Mouse (Mus musculus) CD4-positive, CD25-positive, alpha-beta regulatory T cell, adult 4 months (primary cell): ENCODE results near the gene Ppp3ca. TPM values are rescaled to one million over a fixed set of nuclear protein-coding genes. Genes with fewer than 3 reads are reported as not detected.
"Not testable (repeated sequence)": the region's sequence is repeated elsewhere in the genome, so short reads cannot be mapped to it uniquely, and the experiment has no call there.

Source experiments
- ATAC-seq: one replicate; pipeline ENCODE4 v1.8.0; 2017
- polyA plus RNA-seq, 2 experiments: library from polyadenylated mRNA; unstranded; fragments of 100-300 nt; shearing (Covaris generic); gene quantifications; one replicate each; pipeline ENCODE4 v1.2.1; 2017

Gene Ppp3ca
- polyA plus RNA-seq, 2 experiments from 2014 or later, result 17.9 to 31.8 TPM

DNA sequence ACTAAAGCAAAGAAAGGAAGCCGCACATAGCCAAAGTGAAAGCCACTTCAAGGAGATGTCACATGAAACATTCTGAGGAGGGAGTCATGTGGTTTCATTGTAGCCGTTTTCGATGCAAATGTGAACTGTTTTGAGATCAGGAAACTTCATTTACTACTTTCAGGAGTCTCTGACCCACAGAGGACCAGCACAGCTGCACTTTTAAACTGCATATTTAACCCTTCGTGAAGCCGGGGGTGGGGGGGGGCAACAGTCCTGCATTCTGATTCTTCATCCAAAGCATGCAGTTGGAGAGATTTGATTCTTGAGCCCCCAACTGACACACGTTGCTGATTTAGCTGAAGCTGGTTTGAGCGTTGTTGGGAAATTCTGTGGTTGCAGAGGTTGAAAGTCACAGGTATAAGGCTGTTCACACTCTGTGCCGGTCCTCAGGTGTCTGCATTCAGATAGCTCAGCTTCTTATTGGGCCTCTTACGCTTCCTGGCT lies 18.2 kb downstream of the Ppp3ca start:
- ATAC-seq, result peak; percentile 94

DNA sequence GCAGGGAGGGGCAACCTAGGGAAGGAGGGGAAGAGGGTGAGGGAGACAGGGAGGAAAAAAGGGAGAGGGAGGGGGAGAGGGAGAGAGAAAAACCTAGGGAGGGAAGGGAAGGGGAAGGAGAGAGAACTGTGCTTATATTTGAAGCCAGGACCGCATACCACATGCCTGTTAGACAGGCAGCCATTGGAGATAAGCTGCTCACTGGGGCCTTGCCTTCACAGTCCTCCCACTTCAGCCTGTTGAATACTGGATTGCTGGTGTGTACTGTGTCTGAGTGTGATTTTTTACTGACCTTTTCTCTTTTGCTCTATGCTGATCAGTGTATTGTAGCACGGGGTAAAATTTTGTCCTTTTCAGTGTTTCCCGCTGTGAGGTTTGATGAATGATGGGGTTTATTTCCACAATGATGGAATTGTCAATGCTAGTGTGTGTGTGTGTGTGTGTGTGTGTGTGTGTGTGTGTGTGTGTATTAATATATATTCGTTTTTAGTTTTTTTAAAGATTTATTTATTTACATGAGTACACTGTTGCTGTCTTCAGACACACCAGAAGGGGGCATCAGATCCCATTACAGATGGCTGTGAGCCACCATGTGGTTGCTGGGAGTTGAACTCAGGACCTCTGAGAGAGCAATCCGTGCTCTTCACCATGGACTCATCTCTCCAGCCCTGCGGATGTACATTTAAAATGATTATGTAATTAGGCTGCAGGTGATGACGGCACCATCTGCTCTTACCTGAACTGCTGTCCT lies 20.0 kb downstream of the Ppp3ca start:
- no peak for ATAC-seq

DNA sequence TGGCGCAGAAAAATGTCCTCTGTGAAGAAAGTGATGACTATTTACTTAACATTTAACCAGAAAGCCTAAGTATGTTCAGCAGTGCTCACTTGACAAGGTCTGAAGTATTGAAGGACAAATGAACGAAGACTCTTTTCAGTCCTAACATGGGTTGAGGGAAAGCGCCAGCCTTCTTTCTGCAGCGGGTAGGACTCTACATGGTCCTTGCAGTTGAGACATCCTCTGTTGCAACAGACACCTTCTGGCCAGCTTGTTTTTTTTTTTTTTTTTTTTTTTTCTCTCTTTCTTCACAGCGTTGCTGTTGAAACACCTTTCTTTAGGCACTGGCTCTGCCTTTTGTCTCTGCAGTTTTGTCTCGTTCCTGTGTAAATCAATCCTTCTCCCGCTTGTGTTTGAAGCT lies 22.1 kb downstream of the Ppp3ca start:
- no peak for ATAC-seq

DNA sequence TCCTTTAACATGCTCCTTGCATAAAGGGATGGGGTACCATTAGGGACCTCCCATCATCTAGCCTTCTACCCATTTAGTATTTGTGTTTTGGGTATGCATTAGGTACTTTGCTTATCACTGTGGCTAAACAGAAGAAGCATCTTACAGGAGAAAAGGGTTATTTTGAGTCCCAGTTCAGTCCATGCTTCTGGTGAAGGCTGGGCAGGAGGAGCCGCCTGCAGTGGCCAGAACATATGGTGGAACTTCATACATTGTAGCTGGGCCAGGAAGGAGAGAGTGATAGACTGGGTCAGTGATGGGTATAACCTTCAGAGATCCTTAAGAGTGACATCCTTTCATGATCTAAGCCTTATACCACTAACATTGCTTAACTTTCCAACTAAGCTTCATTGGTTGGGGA lies 23.6 kb downstream of the Ppp3ca start:
- no peak for ATAC-seq

DNA sequence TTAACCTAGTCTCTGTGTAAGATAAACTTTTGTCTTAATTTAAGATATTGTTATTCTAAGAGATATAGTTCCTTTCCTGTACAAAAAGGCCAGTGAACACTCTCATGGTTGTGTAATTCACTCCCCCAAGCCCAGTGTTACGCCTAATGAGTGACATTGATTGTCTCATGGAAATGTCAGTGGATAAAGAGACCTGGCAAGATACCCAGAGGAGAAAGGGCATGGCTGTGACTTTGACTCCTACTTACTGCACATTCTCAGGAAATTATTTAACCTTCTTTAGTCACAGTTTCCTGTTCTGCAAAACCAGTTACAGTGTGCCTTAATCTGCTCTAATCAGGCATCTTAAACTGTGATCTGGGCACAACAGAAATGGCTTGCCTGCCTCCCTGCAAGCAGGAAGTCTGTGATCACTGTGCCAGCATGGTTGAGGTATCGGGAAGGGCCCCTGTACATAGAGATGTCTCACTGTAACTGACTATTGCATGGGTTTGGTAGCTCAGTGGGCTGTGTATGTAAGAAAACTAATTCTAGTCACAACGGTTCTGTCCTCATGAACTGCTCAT lies 27.8 kb downstream of the Ppp3ca start:
- peak; percentile 75 for ATAC-seq

DNA sequence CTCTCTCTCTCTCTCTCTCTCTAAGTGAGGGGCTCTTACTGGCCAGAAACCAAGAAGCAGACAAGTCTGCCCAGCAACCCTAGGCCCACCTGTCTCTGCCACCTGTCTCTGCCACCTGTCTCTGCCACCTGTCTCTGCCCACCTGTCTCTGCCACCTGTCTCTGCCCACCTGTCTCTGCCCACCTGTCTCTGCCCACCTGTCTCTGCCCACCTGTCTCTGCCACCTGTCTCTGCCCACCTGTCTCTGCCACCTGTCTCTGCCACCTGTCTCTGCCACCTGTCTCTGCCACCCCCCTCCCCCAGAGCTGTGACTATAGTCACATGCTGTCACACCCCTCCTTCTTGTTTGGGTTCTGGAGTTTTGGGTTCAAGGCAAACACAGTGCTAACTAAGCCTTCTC lies 29.8 kb downstream of the Ppp3ca start:
- not testable (repeated sequence) for ATAC-seq

DNA sequence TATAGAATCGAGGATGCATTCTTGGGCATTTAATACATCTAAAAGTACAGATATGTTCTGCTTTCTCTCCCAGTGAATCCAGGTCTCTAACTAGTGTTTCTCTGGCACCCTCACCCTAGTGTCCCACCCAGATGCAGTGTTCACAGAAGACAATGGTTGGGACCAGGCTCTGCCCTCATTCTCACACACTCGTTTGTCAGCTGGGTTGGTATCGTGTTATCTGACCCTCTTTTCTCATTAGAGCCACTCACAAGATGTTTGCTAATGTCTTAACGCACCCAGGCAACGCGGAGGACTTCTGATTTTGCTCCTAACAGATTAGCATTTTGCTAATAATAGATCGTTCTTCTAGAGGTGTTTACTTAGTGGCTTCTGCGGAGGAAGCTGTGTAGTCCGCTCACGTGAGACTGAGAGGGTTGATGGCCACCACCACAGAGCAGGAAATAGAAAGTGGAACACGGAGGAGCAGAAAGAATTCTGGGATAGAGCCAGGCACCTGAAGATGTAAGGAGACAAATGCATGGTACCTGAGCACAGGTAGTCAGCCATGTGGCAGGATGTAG lies 30.6 kb downstream of the Ppp3ca start:
- no peak for ATAC-seq

DNA sequence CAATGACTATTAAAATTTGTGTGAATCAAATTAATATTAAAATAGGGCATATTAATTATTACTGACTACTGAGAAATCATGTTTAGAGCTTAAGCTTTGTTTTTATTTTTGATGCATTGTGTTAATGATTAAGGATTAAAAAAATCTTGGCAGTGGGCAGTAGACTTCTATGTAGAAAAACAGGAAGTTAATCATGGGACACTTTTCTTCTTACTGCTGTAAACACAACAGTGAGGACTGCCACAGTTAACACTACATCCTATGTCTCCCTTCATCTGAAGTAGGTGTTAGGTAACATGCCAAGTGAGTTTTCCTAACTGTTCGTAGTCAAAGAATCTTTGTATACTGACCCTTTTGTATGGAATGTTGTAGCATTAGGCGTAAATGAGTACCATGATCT lies 32.9 kb downstream of the Ppp3ca start:
- ATAC-seq, result no peak

DNA sequence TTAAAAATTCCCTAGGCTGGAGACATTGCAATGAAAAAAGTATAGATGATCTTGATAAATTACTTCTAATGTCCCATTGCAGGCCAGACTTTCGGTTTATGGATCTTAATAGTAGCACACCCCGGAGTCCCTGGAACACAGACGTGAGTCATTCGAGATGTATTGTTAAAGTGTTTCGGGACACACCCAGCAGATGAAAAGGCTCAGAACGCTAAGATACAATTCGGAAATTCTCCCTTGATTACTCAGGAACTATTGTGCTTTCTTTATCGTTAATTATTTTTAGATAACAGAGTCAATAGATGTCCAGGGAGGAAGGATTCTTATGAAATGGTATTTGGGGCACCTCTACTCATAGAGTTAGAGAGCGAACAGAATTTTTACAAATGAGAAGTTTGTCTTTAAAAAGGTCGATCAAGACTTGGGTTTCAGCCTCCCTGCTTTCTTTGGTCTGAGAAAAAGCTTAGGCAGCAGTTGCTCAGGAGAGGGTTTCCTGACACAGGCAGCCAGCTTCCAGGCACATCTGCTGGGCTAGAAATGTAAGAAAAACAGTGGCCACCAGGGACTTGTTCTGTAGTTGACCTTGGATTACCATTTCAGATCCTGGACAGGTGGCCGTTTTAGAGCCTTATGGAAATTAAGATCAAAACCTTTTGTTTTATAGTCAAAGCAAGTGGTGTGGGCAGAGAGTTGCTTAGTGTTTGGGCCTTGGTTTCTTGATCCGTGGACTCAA lies 34.8 kb downstream of the Ppp3ca start:
- no peak for ATAC-seq

DNA sequence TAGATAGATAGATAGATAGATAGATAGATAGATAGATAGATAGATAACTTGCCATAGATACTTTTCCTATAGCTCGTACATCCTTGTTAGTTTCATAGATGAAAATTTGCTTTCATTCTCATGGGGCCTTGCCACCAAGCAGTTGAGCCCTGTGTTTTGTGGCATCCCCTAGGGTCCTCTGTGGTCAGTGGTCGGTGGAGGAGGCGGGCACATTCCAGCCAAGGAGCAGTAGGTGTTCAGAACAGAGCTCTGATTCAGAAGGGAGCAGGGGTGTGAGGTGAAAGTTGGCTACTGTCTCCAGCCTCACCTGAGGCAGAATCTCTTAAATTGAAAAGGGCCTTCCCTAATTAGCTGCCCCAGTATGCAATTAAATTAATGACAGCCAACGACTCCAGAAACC lies 36.1 kb downstream of the Ppp3ca start:
- no peak for ATAC-seq

DNA sequence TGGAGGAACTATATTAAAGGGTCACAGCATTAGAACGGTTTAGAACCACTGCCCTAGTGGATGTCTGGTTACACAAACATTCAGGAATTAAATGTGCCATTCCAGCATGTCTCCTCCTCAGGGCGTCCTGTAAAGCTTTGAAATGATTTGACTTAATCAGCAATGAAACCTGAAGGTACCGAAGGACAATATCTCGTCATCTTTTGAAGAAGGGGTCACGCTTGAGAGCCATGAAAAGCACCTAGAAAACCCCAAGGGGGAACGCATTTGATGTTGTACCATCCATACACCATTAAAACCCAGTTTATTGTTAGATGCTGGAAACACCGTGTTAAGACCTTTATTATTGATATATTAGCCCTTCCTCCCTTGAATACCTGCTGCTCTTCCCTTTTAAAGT lies 36.8 kb downstream of the Ppp3ca start:
- no peak for ATAC-seq

DNA sequence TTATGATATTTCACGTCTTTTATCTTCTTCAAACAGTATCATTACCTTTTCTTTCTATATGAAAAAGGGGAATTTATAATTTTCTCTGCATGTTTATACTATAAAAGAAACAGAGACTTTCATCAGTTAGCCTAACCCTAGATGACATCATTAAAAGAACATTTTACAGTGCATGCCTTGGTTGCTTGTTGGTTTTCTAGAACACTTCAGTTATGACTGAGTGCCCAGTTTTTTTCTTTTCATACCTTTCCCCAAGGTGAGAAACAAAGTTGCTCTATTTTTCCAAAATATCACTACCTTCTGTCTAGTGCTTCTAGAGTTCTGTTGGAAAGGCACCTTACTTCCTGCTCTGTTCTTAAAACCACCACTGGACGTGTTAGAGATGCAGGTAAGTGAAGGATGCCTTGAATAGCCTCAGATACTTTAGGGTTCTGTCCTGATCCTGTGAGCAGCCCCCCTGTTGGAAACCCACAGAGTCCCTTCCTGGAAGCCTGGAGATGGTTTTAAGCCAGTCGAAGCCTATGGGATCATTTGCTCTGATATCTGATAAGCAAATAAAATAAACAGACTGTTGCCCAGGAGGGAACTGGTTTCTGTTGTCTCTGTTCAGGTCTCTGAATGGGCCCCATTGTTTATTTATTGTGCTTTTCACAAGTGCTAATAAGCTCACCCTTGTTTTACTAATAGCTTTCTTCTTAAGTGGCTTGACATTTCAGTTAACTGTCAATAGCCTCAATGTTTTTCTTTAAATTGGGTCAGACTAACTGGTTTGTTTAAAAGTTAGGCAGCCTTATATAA lies 37.5 kb downstream of the Ppp3ca start:
- ATAC-seq, result peak; percentile 42

DNA sequence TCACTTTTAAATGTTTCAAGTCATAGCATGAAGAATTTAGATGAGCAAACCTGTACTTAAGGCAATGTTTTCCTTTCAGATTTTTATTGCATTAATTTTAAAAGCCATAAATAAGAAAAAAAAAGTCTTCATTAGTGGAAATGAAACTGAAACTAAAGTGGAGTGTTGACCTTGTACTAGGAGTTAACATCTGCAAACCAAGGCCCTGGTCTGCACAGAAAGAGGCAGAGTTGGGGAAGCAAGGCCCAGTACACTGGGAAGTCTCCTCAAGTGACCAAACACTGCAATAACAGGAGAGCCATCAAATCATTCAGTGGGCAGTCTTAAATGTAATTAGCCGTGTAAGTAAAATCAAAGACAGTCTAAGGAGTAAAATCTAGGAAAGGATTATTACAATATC lies 38.3 kb downstream of the Ppp3ca start:
- peak; percentile 44 for ATAC-seq

DNA sequence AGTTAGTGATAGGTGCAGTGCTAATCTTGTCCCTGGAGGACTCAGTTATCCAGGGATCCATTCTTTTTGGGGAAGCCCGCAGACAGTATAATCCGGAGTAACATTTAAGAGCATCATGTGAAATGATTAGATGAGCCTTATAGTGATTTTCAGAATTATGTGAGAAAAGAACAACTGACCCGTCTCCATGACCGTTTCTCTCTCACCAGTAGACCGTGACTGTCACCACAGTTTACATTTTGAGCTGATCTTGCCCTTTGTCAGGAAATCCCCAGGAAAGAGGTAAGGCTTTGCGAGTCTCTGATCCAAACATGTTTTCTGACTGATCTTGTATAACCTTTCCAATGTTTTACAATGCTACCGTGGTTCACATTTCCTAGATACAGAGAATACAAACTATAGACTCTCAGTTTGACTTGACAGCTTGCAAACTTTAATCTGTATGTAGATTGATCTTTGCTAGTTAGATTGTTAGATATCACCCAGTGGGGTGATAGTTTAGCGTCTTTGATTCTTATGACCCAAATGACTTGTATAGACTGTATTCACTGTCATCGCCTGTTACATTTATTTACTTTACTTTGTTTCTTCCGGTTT lies 40.5 kb downstream of the Ppp3ca start:
- ATAC-seq, result no peak

DNA sequence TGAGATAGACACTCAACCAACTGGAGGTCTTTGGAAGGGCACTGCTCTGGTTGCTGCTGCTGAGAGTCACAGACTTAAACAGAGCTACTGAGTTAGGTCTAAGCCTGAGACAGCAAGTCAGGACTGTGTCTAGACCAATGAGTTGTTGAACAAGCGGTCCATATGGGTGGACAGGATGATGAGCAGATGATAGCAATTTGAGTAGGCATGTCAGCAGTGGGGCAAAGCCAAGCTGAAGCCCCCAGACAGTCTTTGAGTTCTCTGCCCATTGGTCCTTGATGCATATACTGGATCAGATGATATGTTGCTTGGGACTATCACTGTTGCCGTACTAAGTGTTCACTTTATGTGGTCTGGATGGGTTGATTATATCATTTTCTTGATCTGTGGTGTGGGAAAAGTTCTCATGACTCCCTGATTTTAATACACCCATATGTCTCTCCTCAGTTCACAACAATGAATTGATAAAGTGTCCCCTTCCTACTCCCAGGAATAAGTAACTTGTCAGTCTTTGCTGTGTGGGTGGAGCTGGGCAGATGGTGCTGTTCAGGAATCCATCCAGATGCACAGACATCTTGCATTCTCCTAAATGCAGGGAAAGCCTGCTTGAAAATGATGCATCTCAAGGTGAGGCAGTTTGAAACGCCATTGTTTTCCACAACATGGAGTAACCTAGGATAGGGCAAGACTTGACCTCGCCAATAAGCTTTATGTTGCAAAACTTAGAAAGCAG lies 44.5 kb downstream of the Ppp3ca start:
- no peak for ATAC-seq

DNA sequence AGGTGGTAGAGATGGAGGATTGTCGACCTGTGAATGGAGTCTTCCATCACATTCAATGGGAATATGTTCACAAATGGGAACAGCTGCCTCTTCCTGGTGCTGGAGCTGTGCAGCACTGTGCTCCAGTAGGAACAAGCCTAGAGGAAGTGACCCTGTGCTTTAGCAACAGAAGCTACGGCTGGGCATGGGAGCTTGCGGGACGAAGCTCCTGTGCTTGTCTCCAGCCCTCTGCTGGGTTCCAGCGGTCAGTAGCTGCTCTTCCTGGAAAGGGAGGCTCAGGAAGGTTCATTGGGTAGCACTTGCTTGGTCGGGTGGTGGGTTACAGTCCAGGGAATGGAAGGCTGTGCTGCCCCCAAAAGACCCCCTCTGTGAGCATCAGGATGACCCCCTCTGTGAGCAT lies 46.3 kb downstream of the Ppp3ca start:
- ATAC-seq, result no peak

DNA sequence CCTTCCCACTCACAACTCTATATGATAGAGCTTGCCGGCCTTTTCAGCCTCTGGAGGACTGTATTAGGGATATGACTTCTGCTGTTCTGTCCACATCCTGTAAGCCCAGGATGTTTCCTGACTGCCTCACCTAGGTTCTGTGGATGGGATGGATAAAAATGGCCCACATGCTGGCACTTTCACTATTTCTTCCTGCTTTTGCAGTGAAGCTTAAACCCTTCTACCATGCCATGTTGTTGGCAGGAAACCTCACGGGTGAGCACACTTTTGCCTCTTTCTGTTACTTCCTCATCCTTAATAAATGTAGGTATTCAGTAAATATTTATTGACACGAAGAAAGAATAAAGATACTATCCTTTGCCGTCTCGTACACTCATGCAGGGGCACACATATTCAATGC lies 48.5 kb downstream of the Ppp3ca start:
- no peak for ATAC-seq

DNA sequence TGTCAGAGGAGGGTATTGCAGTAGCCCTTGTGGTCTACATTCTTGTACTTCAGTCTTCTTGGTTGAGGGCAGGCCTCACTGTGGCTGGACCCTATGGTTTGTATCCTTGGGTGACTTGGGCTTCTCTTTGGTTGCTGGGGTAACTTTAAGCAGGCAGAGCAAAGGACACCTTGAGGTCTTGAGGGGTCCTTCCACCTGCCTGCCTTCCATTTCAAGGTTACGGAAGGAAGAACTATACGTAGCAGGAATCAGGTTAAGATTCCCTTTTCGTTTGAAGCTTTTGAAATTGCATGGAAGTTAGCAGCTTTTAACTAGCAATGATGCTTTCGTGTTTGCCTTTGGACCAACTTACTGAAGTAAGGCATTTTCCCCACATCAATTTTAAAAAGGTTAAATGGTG lies 51.3 kb downstream of the Ppp3ca start:
- ATAC-seq, result no peak

DNA sequence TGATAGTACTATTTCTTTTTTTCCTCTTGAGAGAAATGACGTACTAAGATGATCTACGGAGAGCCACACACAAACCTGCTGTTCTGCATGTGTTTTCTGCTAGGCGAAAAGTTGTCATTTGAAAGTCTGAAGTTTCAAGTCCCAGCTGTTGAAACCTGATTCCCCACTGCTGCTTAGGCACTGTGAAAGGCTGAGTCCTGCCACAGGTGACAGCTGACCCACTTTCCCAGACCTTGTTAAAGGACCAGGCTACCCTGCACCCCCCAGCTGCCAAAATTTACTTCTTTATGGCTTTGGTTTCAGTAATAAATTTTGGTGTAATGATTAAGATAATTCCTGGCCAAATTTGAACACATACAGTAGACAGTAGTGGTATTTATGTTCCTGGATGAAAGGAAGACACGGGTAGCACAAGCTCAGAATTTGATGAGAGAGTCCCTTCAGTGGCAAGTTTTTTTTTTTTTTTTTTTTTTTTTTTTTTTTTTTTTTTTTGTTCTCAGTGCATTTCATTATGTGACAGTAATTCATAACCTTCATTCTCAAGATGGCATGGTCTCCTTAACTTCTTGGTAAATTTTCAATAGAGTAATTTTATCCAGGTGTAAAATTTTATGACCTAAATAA lies 52.0 kb downstream of the Ppp3ca start:
- ATAC-seq, result no peak

DNA sequence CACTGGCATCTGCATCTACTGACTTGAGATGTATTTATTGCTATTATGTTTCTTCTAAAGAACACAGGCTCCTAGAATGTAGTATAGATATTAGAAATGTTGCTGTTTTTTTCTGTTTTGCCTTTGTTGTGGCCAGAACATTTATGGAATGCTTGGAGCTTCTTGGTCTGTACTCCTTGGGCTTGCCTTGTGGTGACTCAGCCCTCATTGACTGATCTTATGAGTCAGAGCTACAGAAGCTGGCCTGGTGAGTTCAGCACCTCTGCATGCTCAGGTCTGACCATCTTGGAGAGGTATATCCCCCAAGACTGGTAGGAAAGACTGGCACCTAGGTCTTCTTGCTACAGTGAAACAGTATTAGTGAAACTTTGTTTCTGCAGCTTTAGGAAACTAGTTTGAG lies 52.6 kb downstream of the Ppp3ca start:
- no peak for ATAC-seq
